Mouse (Mus musculus) forebrain, embryonic 14.5 days (tissue): ENCODE measurements around the gene Myo18b. TPM values are rescaled to one million over a fixed set of nuclear protein-coding genes. Genes with fewer than 3 reads are reported as not detected.

Experiments used
- ATAC-seq: fragments of 200-750 bp; cut with Nextera tagmentation; 2 replicates; pipeline ENCODE4 v1.8.0; 2017; ENCODE audit warnings: mild to moderate bottlenecking, moderate library complexity
- DNase-seq: peaks from one replicate; pipeline ENCODE4 v3.0.0-alpha.2; 2015; ENCODE audit warnings: low spot score
- H3K27ac ChIP-seq: fragments of 300-500 bp; sonication (generic); 2 replicates; pipeline ENCODE4 v1.5.1; 2014; ENCODE audit warnings: low read depth, mild to moderate bottlenecking, control low read depth, low read length, moderate library complexity
- H3K27me3 ChIP-seq: fragments of 300-500 bp; sonication (generic); replicated peaks from 2 replicates; pipeline ENCODE4 v1.6.1; 2014; ENCODE audit warnings: low read length, control low read depth, mixed read lengths; ENCODE audit not compliant: control insufficient read depth, insufficient read depth
- H3K36me3 ChIP-seq: fragments of 300-500 bp; sonication (generic); 2 replicates; pipeline ENCODE4 v1.6.1; 2014; ENCODE audit warnings: low read length, control low read depth; ENCODE audit not compliant: control insufficient read depth, insufficient read depth
- H3K4me1 ChIP-seq: fragments of 300-500 bp; sonication (generic); 2 replicates; pipeline ENCODE4 v1.6.1; 2014; ENCODE audit warnings: antibody characterized with exemption, low read length, control low read depth; ENCODE audit not compliant: control insufficient read depth, insufficient read depth
- H3K4me2 ChIP-seq: fragments of 300-500 bp; sonication (generic); 2 replicates; pipeline ENCODE4 v1.6.1; 2014; ENCODE audit warnings: mild to moderate bottlenecking, control low read depth, low read length
- H3K4me3 ChIP-seq: fragments of 300-500 bp; sonication (generic); 2 replicates; pipeline ENCODE4 v1.5.1; 2014; ENCODE audit warnings: low read depth, low read length, control low read depth
- H3K9ac ChIP-seq: fragments of 300-500 bp; sonication (generic); 2 replicates; pipeline ENCODE4 v1.6.1; 2014; ENCODE audit warnings: mild to moderate bottlenecking, low read length, control low read depth, moderate library complexity
- H3K9me3 ChIP-seq: fragments of 300-500 bp; sonication (generic); replicated peaks from 2 replicates; pipeline ENCODE4 v1.6.1; 2016; ENCODE audit warnings: low read length, control low read depth, mixed read lengths; ENCODE audit not compliant: control insufficient read depth
- WGBS: fragments of 180-500 bp; shearing (Covaris S2); extraction: QIAGEN DNeasy Blood & Tissue Kit; methylation state at CpG from one replicate; pipeline ENCODE4 v1.1.7; 2014; 5-methylcytosine and 5-hydroxymethylcytosine counted together
- polyA plus RNA-seq: library from polyadenylated mRNA; unstranded; fragments of >200 nt; fragmentation: Nextera tagmentation; extraction: Ambion mirVana; gene quantifications from 2 replicates; pipeline ENCODE4 v1.2.1, GENCODE M21; 2014

The Myo18b gene
- 0.60 and 0.87 TPM in 2 replicates for polyA plus RNA-seq

DNA sequence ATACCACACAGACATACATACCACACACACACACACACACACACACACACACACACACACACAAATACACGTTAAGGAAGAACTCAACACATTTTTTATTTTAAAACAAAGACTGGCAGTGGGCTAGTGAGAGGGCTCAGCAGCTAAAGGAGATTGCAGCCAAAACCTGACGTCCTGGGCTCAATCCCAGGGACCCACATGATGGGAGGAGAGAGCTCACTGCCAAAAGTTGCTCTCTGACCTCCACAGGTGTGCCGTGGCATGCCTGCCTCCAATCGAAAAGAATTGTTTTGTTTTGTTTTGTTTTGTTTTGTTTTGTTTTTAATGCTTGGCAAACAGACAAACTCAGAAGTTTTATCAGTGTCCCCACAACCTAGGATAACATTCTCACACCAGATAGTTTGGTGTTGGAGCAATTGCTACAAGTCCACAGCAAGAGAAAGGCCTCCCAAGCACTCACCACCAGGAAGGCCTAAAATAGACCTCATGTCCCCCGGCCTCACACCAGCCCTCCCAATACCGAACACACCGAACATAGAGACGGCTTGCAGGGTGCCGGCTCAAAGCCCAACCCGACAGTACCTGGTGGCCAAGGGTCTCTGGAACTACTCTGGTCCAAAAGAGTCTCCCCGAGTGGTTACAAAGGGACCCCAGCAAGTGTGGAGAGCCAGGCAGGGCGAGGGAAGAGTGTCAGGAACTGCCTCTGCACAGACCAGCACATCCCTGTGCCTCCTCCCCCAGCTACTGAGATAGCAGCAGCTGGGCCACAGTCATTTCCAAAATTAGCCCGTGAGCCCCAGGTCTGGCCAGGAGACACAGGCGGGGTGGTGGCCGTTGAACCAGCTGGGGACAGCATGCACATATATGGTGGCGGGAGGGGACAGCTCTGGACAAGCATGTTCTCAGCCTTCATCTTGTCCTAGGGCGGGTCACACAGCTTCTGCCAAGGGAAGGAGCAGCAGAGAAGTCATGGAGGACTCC is at the start of gene Myo18b:
Gene Myo18b (minus strand): TSS at position 689 of the 981 bp plus-strand sequence.
- no peaks in the 10 kb centered on the region; the same call in 1 of the 2 replicates for H3K9me3 ChIP-seq
- H3K4me3 ChIP-seq = no peak within 1 kb of the TSS
- no peaks in the 10 kb centered on the region for H3K27me3 ChIP-seq
- no peak within 1 kb of the TSS for H3K27ac ChIP-seq
- no peaks in the 10 kb centered on the region for H3K4me1 ChIP-seq
- ATAC-seq (no peak), DNase-seq (no peak)
- H3K9ac ChIP-seq = no peak within 1 kb of the TSS
- H3K36me3 ChIP-seq = no peaks in the 10 kb centered on the region
- no peak within 1 kb of the TSS for H3K4me2 ChIP-seq
- 76% methylated on average over 17 of the region's 17 CpGs for WGBS

DNA sequence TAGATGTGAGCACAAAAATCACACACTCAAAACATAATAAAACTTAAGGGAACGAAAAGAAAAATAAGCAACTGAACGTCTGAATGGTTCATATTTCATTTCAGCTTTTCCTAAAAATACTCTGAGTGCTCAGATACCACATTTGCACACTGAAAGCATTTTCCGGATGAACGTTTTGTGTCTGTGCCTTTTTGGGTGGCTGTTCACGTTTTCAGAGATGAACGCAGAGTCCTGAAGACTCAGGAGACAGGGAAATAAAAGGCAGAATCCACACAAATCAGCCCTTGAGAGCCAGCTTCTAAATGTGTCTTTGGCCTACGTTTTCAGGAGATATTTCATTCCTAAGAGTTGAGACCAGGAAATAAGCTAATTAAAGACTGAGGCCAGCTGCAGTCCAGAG is 49.8 kb upstream of the Myo18b start:
- no peak overlapping the region for H3K9ac ChIP-seq
- DNase-seq (no peak), ATAC-seq (no peak)
- peaks cover 8% of the 10 kb centered on the region; the same call in 1 of the 2 replicates for H3K4me1 ChIP-seq
- WGBS = 87% methylated on average over 7 of the region's 7 CpGs
- H3K27me3 ChIP-seq = no peaks in the 10 kb centered on the region
- no peaks in the 10 kb centered on the region for H3K9me3 ChIP-seq
- H3K36me3 ChIP-seq = no peaks in the 10 kb centered on the region
- no peak overlapping the region for H3K4me2 ChIP-seq
- H3K4me3 ChIP-seq = no peak overlapping the region
- no peak overlapping the region for H3K27ac ChIP-seq

DNA sequence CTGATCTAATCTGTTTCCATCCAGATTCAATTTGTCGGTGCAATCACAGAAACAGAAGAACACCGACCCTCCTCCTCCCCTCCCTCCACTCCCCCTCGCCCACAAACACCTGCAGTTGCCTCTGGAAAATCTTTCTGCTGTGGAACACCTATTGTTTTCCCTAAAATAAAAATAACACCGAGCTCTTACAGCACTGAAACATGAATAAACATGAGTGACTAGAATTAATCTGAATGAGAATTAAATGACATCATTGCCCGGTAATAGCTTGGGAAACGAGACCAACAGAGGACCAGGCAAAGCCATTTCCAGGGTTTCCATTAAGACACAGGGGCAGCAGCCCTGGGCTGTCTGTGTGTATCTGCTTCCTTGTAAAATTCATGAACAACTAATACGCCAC is 46.1 kb upstream of the Myo18b start:
- Histone ChIP-seq H3K36me3 (no peaks in the 10 kb centered on the region), H3K4me1 (peaks cover 8% of the 10 kb centered on the region; the same call in 1 of the 2 replicates), H3K4me3 (no peak overlapping the region), H3K9ac (no peak overlapping the region), H3K27ac (0 out of 2 replicates have a peak overlapping the region, but pooled peaks have one; percentile 3), H3K27me3 (no peaks in the 10 kb centered on the region), H3K9me3 (no peaks in the 10 kb centered on the region), H3K4me2 (no peak overlapping the region)
- DNase-seq (peak; percentile 72), ATAC-seq (peak; percentile 84)
- WGBS = 11% methylated on average over 7 of the region's 7 CpGs

DNA sequence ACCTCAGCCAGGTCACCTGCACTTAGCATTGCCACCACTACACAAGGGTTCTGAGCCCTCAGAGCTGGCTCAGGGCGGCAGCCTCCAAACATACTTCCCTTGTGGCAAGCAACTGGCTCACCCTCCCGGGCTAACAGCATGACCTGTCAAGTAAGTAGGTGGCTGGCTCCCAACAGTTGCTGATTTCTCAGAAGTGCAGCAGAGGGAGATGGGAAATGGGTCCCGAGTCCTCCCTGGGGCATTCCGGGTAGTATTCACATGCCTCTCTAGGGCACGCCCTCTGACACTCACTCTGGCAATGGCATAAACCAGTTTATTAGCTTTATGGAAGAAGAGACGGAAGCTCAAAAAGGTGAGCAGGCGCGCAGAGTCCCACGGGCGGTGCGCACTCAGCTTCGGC is 44.8 kb upstream of the Myo18b start:
- DNase-seq = no peak
- WGBS = 95% methylated on average over 12 of the region's 12 CpGs
- Histone ChIP-seq H3K27ac (no peak overlapping the region), H3K9ac (no peak overlapping the region), H3K4me3 (no peak overlapping the region), H3K9me3 (no peaks in the 10 kb centered on the region), H3K36me3 (no peaks in the 10 kb centered on the region), H3K4me1 (peaks cover 8% of the 10 kb centered on the region; the same call in 1 of the 2 replicates), H3K4me2 (no peak overlapping the region), H3K27me3 (no peaks in the 10 kb centered on the region)
- no peak for ATAC-seq

DNA sequence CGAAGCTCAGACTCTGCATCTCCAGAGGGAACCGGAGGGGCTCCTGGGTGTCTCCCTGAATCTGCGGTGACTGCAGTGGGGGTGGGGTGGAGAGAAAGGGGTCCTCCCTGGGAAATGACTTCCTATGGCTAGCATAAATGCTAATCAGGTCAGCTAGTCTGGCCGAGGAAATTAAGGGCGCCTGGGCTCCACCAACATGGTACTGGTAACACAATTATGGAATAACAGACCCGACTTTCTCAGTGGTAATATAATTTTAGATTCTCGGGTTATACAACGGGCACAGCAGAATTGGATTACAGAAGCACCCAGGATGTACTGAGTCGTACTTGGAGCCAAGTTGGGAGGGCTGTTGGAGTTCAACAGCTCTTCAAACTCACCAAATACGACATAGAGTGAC is 40.5 kb upstream of the Myo18b start:
- Histone ChIP-seq H3K27ac (no peak overlapping the region), H3K9ac (no peak overlapping the region), H3K9me3 (no peaks in the 10 kb centered on the region), H3K27me3 (no peaks in the 10 kb centered on the region), H3K4me2 (no peak overlapping the region), H3K36me3 (no peaks in the 10 kb centered on the region), H3K4me1 (no peaks in the 10 kb centered on the region), H3K4me3 (no peak overlapping the region)
- ATAC-seq (no peak), DNase-seq (no peak)
- 85% methylated on average over 10 of the region's 10 CpGs for WGBS

DNA sequence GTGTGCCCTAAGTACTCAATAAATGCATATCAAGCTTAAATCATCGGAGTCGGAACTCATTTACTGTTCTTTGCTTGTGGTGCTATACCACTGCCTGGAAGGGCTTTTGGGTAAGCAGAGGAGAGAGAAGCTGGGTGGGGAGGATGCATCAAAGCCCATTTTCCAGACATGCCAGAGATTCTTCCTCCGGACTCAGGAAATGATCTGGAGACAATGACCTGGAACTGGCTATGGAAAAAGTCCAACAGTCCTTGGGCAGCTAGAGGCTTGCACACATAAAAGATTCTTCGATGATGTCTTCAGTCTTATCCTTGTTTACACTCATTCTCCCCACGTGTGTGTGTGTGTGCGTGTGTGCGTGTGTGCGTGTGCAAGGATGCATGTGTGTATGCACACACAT is 39.3 kb upstream of the Myo18b start:
- H3K27ac ChIP-seq = no peak overlapping the region
- no peak for DNase-seq
- no peaks in the 10 kb centered on the region for H3K9me3 ChIP-seq
- no peaks in the 10 kb centered on the region for H3K27me3 ChIP-seq
- 95% methylated on average over 8 of the region's 8 CpGs for WGBS
- H3K36me3 ChIP-seq = no peaks in the 10 kb centered on the region
- H3K9ac ChIP-seq = no peak overlapping the region
- ATAC-seq = no peak
- no peak overlapping the region for H3K4me3 ChIP-seq
- no peak overlapping the region for H3K4me2 ChIP-seq
- no peaks in the 10 kb centered on the region for H3K4me1 ChIP-seq

DNA sequence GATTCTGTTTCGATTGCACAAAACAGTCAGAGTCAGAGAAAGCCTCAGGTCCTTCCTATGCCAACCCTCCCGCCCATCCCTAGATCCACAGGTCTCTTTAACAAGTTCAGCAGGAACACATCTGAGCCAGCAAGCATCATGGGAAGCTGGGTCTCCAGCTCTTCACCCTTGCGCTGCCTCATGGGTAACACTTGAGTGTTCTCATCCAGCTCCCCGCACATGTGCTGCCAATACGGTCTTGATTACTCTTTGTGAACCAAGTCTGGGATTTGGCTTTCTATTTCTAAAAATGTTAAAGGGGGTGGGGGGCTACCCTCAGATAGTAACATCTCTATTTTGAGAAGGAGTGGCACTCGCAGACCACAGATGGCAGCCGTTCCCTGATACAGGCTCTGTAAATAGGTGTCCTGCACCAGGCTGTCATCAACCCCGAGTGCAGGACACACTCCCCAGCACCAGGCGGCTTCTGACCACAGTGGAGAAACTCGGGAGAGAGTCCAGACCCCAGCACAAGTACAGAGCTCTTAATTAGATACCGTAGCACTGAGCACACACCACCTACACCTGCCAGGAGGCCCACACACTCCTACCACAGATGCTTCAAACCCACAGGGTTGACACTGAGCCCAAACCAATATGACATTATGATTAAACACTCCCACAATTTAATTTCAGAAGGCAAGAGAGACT is 36.9 kb upstream of the Myo18b start:
- 85% methylated on average over 11 of the region's 11 CpGs for WGBS

DNA sequence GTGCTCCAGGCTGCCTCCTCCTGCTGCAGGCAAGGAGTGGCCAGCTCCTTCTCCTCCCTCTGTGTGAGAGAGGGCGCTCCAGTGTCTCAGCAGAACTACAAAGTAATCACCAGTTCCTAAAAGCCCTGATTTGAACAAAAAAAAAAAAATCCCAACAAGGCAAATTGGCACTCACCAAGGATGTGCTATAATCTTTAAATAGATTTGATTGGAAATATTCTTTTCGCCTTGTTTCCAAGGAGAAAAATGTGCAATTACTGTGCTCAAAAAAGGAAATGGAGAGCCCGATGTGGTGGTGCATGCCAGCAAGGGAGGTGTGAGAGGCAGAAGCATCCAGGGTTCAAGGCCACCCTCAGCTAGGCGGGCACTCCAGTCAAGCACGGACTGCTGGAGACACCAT is 35.7 kb upstream of the Myo18b start:
- H3K27me3 ChIP-seq = no peaks in the 10 kb centered on the region
- ATAC-seq (no peak), DNase-seq (no peak)
- no peak overlapping the region for H3K4me2 ChIP-seq
- H3K4me3 ChIP-seq = no peak overlapping the region
- WGBS = 86% methylated on average over 5 of the region's 5 CpGs
- no peak overlapping the region for H3K9ac ChIP-seq
- no peaks in the 10 kb centered on the region for H3K36me3 ChIP-seq
- no peaks in the 10 kb centered on the region for H3K9me3 ChIP-seq
- H3K27ac ChIP-seq = no peak overlapping the region
- H3K4me1 ChIP-seq = no peaks in the 10 kb centered on the region

More for the DNA sequence above, 36.9 kb upstream of the Myo18b start:
- ATAC-seq (no peak), DNase-seq (no peak)
- no peaks in the 10 kb centered on the region for H3K4me1 ChIP-seq
- no peaks in the 10 kb centered on the region for H3K36me3 ChIP-seq
- no peak overlapping the region for H3K9ac ChIP-seq
- H3K27me3 ChIP-seq = no peaks in the 10 kb centered on the region
- no peaks in the 10 kb centered on the region for H3K9me3 ChIP-seq
- H3K4me3 ChIP-seq = no peak overlapping the region
- H3K27ac ChIP-seq = no peak overlapping the region
- no peak overlapping the region for H3K4me2 ChIP-seq
